Mouse (Mus musculus) adrenal gland, postnatal 36 days (tissue): Measurements from ENCODE around the gene Gabbr1. TPM values are rescaled to one million over a fixed set of nuclear protein-coding genes. Genes with fewer than 3 reads are reported as not detected.
A peak's percentile ranks its signal among the peaks of the same experiment; 100 is the strongest.

ENCODE experiments used
- DNase-seq, 2 experiments: peaks; one replicate each; pipeline ENCODE4 v3.0.0; 2021; ENCODE audit warnings: mixed read lengths in 1 of 2
- total RNA-seq, 2 experiments: library from RNA; stranded (reverse); gene quantifications; 2 replicates each; pipeline ENCODE4 v1.2.3; 2021

Gene Gabbr1
- total RNA-seq, 2 experiments from 2014 or later = 23.7 to 26.4 TPM

DNA sequence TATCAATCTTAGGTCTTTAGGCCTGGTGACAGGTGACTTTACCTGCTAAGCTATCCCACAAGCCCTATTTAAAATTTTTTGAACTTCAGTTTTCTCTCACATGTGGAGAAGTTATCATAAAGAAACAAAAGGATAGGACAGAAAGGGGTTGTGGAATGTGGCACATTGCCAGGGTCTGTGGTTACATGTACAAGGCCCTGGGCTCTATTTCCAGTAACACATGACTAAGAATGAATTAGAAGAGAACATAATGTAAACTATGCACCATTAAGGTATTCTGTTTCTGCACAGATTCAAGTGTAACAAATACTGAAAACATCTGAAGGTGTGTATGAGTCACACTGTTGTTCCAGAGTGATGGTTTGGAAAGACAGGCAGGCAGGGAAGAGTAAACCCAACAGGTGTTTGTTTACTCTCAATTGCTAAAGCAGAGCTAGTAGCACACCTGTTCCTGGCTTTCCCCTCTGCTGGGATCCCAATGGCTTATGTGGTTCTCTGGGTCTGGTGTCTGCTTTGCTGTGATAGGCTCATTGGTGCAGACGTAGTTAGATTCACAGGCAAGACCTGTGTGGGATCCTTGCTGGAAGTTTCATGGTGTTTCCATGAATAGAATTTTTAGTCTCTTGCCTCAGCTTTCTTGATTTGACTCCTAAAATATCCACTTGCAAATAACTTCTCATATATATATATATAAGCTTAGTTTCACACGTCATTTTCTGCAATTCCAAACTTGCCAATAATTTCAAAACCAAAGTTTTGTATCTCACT, 6.5 kb upstream of the Gabbr1 start:
- DNase-seq = no peak

DNA sequence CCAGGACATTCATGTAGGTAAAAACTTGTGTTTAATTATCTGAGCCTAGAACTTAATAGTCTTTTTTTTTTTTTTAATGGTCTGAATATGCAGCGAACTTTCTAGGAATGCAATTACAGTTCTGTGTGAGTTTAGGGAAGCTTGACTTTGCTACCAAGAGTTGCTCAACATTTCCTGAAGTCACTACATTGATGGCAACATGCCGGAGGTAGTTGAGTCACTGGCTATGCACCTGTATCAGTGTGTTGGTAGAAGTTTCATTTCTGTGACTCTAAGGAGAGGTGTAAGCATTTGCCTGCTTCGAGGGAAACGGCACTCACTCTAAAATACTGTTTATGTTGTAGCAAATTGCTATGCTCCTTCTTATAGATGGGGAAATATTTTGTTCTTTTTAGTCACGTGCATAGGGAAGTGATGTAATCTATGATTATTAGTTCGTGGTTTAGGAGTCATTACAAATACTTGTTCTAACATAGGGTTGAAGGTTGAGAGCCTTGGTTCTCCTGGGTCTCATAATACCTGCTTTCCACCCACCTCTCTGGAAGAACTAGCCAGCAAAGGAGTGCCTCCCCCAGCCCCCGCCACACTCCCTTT, 1.0 kb upstream of the Gabbr1 start:
- DNase-seq = no peak

DNA sequence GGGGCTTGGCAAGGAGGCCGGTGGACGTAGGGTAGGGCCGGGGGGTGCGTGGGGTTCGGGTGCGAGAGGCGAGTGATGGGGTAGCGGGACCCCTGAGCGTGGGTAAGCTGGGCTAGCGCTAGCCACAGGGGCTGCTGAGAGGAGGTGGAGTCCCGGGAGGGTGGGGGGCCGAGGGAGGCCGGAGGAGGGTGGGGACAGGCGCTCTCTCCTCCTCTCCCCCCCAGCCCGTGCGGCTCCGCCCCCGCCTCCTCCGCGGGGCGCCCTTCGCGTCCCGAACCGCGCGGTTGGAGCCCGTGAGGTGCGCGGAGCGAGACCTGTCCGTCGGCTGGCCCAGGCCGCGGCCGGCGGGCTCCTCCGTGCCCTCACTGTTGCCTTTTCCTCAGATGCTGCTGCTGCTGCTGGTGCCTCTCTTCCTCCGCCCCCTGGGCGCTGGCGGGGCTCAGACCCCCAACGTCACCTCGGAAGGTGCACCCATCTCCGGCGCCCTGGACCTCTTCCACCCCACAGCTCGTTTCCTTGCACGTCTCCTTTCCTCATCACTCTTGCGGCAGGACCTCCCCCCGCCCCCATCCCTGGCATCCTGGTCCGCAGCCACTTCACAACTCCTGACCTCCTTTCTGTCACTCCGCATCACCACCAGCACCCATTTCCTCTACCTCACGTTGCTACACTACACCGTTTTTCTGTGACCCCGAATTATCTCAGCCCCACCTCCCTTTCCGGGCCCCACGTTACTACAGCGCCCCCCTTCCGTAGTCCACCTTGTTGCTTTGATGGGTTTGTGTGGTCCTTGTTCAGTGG, 746 bp downstream of the Gabbr1 start:
- peak; percentile 74 to 86 for DNase-seq

DNA sequence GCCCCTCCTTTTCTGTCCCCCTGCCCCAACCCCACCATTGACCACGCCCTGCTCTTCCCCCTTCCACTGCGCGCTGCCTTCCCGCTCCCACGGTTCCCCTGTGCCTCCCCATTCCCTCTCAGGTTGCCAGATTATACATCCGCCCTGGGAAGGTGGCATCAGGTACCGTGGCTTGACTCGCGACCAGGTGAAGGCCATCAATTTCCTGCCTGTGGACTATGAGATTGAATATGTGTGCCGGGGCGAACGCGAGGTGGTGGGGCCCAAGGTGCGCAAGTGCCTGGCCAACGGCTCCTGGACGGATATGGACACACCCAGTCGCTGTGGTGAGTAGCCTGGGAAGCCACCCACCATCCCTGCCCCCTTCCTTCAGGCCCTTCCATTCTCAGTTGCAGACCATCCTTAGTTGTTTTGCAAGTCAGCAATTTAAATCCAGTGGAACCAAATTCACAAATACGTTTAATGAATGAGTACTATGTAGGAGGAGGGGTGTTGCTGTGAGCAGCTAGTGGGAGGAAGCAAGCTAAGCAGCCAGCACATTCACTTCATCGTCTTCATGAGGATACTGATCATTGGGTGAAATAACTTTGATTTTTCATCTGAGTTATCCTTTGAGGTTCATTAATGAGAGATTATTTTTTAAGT, 1.7 kb downstream of the Gabbr1 start:
- no peak for DNase-seq

DNA sequence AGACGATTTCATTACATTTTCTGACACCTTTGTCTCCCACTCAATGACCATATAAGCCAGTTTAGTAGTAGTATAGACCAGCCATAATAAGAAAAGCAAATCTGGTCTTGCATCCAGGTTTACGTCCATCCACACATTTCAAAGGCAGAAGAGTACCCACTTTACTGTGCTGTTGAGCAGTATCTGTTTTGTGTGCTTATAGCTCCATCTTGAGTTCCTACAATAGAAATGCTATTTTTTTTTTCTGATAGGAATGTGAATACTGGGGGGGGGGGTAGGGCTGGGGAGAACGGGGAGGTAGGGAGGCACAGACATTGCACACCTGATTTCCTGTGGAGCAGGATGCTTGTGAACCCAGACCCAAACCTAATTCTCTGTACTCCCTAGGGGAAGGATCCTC, 2.2 kb downstream of the Gabbr1 start:
- DNase-seq = no peak

DNA sequence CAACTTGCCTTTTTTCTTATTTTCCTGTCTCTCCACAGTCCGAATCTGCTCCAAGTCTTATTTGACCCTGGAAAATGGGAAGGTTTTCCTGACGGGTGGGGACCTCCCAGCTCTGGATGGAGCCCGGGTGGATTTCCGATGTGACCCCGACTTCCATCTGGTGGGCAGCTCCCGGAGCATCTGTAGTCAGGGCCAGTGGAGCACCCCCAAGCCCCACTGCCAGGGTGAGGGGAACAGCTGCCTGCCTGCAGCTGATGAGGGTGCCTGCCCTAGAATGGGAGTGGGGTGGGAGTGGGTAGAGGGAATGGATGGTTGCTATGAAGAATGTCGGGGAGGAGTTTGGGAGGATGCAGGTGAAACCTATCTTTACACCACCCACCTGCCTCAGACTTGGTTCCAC, 2.6 kb downstream of the Gabbr1 start:
- no peak for DNase-seq

DNA sequence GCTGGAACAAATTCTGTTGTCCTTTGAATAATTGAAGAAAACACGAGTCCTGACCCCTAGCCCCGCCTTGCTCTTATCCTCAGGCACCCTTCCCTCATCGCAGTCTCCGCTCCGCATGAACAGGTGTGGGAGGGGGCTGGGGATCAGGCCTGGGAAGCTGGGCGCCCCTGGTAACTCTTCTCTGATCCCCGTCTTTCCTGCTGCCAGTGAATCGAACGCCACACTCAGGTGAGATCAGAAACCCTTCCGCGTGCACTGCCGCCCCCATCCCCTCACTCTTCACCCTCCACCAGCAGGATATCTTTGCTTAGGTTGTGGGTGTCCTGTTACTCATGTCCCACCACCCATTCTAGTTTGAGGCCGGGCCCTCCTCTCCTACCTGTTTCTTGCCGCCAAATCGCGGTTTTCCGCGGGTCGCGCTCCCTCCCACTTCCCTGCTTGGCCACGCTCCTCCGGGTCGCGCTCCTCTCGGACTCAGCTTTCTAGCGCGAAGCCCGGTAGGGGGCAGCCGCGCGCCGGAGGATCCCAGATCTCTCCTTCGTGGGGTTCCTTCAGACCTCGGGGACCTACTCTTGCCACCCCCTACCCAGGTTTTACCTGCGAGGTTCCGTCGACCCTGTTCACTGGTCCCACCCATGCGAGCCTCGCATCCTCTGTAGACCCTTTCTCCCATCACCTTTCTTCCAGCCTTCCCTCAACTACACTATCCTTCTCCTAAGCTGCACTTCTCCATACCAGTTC, 4.0 kb downstream of the Gabbr1 start:
- DNase-seq = peak; percentile 75 to 89

DNA sequence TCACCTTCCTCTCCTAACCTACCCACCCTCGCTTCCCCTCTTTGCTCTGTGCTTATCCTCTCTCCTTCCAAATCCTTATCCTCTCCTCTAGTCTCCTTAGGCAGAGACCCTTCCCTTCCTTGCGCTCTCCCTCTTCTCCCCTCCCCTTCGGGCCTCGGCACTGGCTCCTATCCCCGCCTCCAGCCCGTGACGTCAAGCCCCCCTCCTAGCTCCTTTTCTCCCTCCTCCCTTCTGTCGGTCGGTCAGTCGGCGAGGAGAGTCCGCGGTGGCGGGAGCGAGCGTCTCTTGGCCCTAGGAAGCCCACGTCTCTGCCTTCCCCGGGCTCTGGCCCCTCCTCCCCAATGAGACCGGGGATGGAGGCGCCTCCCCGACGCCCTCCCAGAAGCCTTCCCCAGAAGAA, 4.6 kb downstream of the Gabbr1 start:
- DNase-seq = peak; percentile 89 to 92

DNA sequence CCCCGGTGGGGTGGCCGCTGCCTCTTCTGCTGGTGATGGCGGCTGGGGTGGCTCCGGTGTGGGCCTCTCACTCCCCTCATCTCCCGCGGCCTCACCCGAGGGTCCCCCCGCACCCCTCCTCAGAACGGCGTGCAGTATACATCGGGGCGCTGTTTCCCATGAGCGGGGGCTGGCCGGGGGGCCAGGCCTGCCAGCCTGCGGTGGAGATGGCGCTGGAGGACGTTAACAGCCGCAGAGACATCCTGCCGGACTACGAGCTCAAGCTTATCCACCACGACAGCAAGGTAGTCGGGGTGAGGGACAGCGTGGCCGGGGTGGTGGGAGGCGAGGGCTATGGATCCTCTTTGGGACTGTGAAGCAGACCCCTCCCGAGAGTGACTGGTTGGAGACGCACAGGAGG, 5.1 kb downstream of the Gabbr1 start:
- no peak for DNase-seq

DNA sequence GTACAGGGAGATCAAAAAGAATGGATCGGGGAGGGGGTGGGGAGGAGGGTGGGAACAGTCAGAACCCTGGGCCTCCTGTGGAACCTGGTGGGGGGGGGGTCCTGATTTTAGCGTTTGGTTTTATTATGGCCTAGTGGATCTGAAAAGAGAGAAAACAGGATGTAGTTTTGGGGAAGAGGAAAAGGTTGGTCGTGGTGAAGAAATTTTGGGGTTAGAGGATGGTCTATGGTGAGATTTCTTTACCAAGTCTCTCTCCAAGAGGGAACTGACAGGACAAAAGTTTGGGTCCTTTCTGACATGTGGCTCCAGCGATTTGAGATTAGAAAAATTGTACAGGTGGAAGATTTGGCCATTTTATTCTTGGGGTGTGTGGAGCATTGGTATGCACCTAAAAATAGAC, 6.0 kb downstream of the Gabbr1 start:
- DNase-seq = no peak

DNA sequence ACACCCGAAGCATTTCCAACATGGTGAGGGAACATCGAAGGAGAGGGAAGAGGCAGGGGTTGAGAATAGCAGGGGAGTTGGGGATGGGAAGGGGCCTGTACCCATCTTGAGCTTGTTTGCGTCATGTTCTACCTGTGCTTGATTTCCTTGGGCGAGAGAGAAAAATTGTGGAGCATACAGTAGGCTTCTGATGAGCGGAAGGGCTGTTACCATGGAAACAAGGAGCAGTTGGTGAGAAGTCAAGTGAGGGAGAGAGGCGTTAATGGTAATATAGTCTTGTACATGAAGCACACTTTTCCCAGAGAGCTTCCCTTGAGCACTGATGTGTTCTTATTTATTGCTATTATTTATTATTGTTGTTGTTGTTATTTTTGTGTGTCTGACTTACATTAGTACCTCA, 11.2 kb downstream of the Gabbr1 start:
- DNase-seq = no peak

DNA sequence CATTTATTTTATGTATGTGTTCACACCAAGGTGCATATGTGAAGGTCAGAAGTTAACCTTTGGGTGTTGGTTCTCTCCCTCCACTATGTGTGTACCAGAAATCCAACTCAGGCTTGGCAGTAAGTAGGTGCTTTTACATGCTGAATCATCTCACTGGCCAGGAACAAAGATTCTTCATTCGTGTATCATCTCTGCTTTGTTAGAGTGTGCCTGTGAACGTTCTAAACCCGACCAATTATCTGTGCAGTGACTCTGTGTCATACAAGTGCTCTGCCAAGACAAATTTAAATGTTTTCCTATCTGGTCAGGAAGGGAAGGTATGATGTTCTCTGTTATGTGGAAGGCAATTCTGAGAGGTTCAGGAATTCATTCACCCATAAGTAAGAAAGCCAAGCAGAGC, 15.7 kb downstream of the Gabbr1 start:
- DNase-seq = no peak

DNA sequence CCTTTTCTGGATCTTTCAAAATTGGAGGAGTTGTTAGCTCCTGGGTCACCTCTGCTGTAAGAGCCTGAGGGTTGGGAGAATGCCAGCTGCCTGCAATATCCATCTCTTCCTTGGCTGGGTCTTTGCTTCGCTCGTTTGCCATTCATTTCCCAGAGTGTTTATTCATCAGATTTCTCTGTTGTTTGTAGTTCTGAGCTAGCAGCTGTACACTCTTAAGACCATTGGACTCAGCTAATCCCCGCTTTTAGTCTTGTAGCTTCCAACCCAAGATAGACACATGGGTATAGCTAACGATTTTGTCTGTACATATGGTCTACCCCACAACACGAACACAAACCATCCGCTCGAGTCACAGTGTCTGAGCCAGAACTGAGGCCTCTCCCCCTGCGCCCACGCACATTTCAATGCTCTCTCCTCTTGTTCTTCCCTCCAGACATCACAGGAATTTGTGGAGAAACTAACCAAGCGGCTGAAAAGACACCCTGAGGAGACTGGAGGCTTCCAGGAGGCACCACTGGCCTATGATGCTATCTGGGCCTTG, 16.4 kb downstream of the Gabbr1 start:
- no peak for DNase-seq

DNA sequence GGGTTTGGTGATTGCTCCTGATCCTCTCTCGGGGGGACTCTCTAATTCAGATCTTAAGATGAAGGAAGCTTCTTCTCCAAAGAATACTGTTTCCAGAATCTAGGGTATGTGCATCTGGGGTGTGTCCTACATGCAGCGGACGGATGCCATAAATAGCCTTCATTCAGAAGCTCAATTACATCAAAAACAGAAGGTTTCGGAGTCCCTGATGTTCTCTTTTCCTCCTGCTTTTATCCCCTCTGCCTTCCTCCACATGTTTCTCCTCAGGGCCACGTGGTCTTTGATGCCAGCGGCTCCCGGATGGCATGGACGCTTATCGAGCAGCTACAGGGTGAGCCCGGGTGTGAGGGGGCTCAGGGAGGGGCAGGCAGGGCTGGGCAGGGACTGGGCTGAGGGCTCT, 17.3 kb downstream of the Gabbr1 start:
- DNase-seq = no peak

DNA sequence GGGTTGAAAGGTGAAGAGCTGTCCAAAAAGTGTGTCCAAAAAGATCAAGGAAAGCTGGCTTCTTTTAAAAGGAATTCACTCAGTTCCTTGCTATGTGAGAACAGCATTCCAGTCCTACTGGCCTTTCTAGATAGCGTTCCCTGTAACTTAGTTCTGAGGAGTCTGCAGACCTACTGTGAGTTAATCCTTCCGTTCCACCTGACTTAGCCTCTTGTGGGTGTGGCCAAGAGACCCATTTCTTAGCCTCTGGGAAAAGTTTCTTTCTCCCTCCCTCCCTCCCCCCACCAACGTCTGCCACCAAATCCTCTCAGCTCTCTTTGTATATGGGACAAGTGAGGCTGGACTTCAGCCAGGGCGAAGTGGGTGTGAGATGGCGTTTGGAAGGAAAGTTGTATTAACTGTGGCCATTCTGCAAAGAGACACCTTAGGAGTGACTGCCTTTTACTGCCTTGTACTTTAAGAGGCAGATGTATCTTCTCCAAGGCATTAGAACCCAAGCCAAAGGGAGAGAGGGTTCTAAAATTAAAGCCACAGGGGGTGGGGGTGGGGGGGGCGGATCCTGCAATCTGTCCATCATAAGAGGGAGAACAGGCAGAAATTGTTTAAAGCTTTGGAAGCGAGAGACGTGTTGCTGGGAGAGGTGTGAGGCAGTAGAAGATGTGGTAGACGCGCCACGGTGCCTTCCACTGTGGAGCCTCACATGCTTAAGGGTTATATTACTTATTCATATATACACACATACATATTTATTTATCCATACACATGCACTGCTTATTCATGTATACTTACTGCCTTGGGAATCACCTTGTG, 18.1 kb downstream of the Gabbr1 start:
- no peak for DNase-seq

DNA sequence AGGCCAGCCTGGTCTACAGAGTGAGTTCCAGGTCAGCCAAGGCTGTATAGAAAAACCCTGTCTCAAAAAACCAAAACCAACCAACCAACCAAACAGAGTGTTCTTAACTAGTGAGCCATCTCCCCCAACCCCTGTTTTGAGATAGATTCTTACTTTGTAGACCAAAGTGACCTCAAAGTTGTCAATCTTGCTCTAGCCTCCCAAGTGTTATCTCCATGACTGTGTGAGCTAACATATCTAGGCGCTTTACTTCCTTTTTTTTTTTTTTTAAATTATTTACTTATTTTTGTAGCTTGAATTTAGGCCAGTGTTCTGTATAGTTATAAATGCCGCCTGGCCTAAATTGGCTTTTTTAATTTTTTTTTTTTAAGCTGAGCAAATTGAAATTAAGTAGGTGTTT, 20.2 kb downstream of the Gabbr1 start:
- DNase-seq = no peak

DNA sequence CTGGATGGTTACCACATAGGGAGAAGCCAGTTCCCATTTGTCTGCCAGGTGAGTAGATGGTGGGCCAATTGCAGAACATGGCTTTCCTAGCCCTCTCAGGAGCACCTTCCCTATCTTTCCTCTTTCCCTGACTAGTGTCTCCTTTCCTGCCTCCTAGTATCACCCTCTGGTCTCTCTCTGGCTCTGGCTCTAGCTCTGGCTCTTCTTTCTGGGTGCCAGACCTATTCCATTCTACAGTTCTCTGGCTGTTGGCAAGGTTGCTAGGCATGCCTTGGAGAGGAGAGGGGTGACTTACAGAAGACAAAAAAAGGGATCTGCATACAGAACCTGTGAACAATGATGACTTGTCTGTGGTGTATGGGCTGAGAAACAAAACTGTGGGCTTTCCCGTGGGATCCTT, 22.1 kb downstream of the Gabbr1 start:
- no peak for DNase-seq

DNA sequence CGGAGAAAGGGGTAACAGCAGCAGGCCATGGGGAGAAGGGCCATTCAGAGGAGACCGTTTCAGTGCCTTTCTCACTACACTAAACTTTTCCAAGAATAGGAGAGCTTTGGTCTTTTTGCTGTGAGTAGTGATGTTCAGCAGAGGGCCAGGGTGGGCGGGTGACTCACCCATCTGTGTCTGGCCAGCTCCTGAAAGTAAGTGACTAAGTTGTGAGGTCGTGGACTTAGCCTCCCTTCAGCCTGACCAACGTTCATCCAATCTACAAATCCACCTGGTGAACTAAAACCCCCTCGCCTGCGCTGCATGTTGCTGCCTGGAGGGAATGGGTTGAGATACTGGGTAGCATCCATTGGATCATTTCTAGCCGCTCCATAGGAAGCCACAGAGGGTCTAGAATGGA, 24.4 kb downstream of the Gabbr1 start:
- DNase-seq = no peak

DNA sequence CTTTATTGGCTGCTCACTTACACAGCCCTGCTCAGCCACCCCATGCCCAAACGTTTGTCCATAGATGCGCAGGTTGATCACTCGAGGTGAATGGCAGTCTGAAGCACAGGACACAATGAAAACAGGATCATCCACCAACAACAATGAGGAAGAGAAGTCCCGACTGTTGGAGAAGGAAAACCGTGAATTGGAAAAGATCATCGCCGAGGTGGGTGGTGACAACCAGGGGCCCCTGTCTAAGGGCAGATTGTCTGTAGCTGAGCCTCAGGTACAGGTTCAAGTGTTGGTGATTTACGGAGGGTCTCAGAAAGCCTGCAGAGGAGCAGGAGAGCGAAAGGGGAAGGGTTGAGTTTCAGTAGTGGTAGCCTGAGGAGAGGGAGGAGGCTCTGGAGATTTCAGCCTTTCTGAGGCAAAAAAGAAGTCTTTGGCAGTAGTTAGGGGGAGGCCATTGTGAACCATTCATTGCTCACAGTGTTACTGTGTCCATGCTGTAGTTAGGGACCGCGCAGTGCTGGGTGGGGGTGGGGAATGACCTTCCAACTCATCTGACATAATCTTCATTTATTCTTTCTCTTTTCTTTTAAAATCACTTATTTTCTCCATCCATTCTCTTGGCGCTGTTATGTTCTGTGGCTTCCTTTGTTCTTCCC, 26.4 kb downstream of the Gabbr1 start:
- no peak for DNase-seq

DNA sequence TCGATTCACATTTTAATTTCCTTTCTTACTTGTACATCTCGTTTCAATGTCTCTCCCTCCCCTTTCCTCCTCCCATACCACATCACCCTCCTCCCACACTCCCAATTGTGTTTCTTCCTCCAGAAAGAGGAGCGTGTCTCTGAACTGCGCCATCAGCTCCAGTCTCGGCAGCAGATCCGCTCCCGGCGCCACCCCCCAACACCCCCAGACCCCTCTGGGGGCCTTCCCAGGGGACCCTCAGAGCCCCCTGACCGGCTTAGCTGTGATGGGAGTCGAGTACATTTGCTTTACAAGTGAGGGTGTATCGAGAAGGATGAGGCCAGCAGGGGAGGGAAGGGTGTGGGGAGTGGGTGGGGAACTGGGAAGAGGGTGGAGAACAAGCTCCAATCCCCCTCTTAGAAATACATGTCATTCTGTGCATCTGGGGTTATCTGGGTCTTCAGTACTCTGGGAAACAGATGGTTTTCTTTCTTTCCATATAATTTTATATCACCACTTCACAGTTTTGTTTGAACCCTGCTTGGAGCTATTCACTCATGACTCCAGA, 27.0 kb downstream of the Gabbr1 start:
- DNase-seq = no peak
